Mouse (Mus musculus) kidney, adult 8-10 months (tissue): ENCODE measurements at regions not wholly inside any gene's neighbourhood (a gene's known extent, or its start where the extent isn't known, plus 50 kb on each side); places are given as distances from the start of the nearest gene placed in this dataset.

ENCODE experiments used
- DNase-seq, 2 experiments: peaks; one replicate each; pipeline ENCODE4 v3.0.0; 2022

GRCm38 (mm10) chr12:107723860-107724320, 235.5 kb downstream of the 3110018I06Rik start:
- no peak for DNase-seq

- DNase-seq = no peak
These were observed 236.0 kb downstream of the 3110018I06Rik start for GRCm38 (mm10) chr12:107724467-107724866.

GRCm38 (mm10) chr12:107728865-107729264, 240.4 kb downstream of the 3110018I06Rik start:
- no peak for DNase-seq

DNA sequence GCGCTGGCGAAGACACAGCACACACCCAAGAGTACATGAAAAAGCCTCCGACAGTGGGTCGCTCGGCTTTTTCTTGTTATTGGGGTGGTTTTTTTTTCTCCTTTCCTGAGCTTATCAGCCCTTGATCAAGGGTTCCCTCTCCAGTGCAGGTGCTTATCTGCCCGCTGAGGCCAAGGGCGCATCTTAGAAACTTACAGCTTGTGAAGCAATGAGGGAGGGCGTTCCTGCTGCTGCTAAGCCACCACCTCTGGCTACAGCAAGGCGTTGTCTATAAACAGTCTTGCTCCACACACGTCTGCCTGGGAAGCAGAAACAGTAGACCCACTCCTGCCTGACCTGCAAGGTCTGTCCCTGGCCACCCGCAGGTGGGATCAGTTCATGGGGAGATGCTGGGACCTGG, 240.9 kb downstream of the 3110018I06Rik start:
- DNase-seq = no peak

GRCm38 (mm10) chr12:107730940-107731339, 242.5 kb downstream of the 3110018I06Rik start:
- no peak for DNase-seq

GRCm38 (mm10) chr12:107734536-107734935, 246.1 kb downstream of the 3110018I06Rik start:
- DNase-seq = no peak

DNA sequence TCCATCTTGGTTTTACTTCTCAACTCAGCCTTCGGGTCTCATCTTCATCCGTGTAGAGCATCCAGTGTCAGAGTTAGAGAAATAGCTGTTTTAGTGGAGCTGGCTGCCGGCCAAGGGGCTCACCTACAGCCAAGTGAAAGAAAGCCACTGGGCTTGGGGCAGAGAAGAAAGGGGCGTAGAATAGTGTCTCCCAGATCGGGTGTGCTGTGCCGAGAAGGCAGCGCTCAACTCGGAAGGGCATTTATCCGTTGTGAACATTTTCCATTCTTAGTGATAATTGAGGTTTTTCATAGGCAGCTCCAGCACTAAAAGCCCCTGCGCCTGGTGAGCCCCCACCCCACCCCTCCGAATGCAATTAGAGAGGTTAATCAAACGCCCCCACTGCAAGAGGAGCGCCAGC, 254.2 kb downstream of the 3110018I06Rik start:
- DNase-seq = no peak

- DNase-seq = no peak
These were observed 256.4 kb downstream of the 3110018I06Rik start for GRCm38 (mm10) chr12:107744822-107745221.

- no peak for DNase-seq
These were observed 254.7 kb downstream of the Bcl11b start for GRCm38 (mm10) chr12:107748481-107749380.

GRCm38 (mm10) chr12:107749381-107750085, 253.9 kb downstream of the Bcl11b start:
- no peak for DNase-seq

DNA sequence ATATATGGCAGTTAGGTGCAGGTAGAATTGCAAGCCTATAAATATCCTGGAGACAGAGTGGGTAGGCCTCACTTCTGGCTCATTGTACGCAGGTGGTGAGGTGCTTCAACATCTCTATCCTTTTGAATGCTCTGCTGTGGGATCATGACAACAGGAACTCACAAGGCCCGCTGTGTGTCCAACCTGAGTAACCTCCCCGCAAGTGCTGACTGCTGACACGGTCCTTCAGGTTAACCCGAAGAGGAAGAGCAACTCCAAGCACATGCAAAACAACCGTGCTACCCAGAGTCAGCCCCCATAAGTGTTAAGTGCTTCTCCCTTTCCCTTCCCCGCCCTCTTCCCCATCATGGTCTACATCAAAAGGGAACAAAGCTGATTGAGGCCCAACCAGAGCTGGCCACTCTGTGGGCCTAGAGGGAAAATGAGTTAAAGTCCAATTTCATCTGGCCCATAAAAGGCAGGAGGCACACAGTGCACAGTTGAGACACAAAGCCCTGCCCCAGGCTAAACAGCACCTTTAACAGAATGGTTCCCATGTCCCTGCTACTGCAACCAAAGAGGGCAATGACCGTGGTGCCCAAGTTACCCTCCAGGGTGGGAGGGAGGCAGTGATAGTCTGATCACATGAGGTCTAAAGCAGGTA, 253.0 kb downstream of the Bcl11b start:
- DNase-seq = no peak

DNA sequence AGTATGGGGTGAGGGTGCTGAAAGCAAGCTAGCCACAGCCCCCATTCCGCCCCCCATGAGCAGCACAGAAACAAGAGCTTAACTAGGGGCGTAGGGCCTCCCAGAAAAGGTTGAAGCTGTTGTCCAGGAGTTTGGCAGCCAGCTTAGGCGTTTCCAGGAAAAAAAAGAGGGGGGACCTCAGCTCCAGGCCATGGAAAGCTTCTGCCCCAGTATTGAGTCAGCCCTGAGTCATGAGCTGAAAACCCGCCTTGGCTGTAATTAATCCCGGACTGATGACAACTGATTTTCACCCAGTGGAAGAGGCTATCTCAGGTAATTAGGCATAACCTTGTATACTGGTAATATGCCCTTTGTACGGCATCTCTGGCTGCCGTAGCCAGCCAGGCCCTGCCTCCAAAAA, 251.3 kb downstream of the Bcl11b start:
- DNase-seq = no peak

DNA sequence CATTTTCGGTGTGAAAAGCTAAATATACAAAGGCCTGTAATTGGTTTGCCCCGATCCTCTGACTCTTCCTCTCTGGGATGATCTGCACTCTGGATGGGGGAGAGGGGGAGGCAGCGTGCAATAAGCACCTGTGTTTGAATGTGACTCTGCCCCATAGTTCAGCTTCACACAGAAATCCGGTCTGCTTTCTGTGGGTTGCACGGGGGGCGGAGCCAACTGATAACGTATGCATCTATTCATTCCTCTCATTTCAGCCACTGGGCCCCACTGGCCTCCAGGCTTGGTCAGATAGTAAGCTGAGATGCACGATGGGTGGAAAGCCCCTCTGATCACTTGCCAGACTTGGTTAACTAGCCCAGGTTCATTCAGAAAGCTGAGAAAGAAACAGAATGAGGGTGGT, 250.8 kb downstream of the Bcl11b start:
- DNase-seq = no peak

DNA sequence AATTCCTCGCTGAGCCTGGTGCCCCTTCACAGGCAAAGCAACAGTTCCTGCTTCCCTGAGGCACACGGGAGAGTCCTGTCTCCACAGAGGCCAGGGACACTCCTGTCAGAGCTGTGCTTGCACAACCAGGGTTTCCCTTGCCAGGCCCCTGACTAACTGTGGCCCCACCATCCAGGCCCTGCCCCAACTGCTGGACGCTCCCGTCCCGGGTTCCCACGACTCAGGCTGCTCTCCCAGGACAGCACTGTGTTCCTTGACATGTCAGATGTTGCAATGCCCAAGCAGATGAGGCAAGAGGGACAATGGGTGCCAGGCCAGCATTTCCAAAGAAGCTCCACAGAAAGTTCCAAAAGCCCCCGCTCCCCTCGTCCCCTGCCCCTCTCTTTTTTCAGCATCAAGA, 250.4 kb downstream of the Bcl11b start:
- no peak for DNase-seq

- DNase-seq = no peak
These were observed 249.9 kb downstream of the Bcl11b start for GRCm38 (mm10) chr12:107753536-107753935.

DNA sequence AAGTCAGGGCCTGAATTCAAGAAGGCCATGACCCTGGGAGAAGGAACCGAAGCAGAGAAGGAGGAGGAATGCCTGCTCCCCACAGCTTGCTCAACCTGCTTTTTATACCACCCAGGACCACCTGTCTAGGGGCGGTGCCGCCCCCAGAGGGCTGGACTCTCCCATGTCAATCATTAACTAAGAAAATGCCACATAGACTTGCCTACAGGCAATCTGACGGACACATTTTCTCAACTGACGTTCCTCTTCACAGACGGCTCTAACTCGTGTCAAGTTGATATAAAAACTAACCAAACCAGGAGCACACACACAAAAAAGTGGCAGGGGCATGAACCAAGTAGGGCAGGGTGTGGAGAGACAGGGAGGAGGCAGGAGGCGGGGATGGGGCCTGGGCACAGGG, 248.5 kb downstream of the Bcl11b start:
- DNase-seq = no peak

GRCm38 (mm10) chr12:107755820-107756517, 247.4 kb downstream of the Bcl11b start:
- DNase-seq = no peak

DNA sequence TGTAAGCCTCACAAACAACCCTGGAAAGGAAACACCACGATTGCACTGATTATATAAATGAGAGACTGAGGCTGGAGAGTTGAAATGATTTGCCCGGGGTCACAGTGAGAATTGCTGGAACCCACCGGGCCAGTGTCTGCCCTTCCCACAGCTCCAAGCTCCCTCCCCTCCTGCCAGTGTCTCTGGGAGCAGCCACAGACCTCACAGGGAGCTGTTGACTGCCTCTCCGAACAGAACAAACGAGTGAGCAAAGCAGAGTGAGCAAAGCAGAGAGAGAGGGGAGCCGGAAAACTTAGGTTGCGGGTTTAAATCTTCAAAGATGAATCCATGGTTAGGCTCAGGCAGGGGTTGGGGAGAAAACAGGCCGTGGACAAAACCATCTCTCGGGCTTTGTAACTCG, 246.2 kb downstream of the Bcl11b start:
- no peak for DNase-seq

DNA sequence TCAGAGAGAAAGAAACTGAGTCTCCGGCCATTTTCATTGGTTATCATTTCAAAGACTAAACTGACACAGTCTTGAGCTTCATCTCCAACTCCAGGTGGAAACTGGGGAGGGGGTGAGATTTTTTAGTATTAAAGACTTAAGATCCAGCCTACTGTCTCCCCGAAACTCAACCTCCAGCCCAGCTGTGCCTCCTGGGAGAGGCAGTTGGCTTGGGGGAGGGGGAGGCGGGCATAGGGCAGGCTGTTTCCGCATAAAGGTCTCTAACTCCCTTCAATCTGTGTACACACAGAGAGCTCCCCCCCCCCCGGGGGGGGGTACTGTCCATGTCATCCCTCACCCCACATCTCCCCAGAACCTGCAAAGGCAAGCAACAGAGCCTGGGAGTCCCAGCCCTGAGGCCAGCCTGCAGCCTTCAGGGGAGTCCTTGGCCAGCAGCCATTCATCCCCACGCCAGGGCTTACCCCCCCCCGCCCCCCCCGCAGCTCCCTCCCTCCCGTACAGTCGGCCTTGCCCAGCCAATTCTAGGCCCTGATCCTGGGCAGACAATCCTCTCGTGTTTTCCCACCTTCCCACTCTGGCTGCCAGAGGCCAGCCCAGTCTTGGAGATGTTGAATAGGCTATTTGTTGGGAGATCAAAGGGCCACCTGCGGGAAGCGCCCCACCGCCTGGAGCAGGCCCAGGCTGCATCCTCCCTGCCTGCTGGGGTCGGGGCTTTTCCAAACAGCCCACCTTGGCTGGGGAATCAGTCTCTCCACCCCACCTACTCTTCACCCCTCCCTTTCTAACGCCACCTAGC, 245.2 kb downstream of the Bcl11b start:
- DNase-seq = no peak

DNA sequence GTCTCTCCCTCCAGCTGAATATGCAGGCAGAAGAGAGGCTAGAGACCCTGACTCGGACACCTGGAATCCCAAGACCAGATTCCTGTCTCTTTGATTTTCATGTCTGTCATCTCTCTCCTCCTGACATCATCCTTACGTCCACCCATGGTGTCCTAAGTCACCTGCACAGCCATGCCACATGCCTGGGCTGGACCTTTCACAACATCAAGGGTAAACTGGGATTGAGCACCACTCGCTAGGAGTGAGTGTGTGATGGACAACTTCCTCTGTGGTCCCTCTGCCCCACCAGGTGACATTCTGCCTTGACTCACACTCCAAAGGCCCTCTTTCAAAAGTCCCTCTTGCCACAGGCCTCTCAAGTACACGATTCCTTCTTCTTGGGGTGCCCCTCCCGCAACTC, 244.1 kb downstream of the Bcl11b start:
- DNase-seq = no peak

DNA sequence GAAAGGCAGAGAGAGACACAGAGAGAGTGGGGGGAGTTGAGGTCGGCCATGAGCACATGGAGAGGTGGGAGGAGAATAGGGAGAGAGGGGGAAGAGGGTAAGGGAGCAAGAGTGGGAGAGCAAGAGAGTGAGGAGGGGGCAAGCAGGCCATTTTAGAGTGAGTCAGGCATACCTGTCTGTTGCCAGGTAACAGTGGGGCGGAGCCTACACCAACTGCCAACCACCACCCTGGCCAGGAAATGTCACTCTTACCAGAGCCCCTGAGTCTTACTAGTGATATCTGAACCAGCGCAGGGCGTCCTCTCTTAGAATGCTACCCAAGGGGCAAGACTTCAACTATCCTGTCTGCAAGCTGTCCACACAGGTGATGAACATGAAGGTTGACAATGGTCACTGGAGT, 243.5 kb downstream of the Bcl11b start:
- DNase-seq = no peak

GRCm38 (mm10) chr12:107762140-107762539, 241.3 kb downstream of the Bcl11b start:
- DNase-seq = no peak
